Mouse (Mus musculus): ENCODE results near the gene Cttnbp2. TPM values are rescaled to one million over a fixed set of nuclear protein-coding genes. Genes with fewer than 3 reads are reported as not detected.

The Cttnbp2 gene
- 37.9 and 38.0 TPM in 2 replicates for polyA plus RNA-seq (2016; fragmentation: Nextera tagmentation; extraction: Ambion mirVana)

DNA sequence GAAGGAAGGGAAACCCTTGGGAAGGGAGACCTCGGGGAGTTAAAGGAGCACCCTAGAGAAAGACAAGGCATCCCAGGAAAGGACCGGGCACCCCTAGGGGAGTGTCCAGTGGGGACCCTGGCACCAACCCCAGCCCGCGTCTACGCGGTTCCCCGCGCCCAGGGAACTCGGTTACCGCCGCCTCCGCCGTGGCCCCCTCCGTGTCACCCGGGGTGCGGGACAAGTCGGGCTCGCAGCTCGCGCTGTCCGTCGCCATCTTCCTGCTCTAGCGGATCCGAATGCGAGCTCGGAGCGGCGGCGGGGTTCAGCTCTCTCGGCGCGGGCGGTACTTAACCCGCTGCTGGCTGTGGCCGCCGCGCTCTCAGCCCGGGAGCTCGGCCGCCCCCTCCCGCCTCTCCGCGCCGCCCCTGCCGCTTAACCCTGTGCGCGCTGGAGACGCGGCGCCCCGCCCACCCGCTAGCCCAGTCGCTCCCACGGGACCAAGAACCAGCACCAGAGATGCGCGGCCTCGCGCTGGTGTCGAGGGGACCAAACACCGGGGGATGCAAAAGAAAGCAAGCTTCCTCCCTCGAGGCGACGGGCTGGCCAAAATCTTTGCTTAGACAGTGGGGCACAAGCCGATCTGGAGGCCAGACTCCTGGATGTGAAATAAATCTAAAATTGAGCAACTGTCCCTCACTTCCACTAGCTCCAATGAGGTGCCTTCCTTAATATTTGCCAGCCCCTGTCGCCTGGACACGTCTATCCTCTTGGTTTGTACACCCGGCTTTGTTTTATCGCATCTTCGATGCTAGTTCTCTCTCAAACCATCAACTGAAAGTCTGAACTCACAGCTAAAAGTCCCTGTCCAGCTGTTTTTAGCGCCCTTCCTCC, at the start of gene Cttnbp2:
Gene Cttnbp2 (minus strand): TSS at position 364 of the 873 bp plus-strand sequence.
- Histone ChIP-seq H3K36me3 (no peaks in the 10 kb centered on the region), H3K9ac (peak within 1 kb of the TSS; percentile 89), H3K27me3 (replicated peaks) (no peaks in the 10 kb centered on the region), H3K4me3 (peak within 1 kb of the TSS; percentile 80), H3K4me1 (peaks cover 11% of the 10 kb centered on the region), H3K27ac (no peak within 1 kb of the TSS; the same call in 1 of the 2 replicates), H3K4me2 (replicated peaks) (peak within 1 kb of the TSS; percentile 82), H3K9me3 (no peaks in the 10 kb centered on the region)
- peak; percentile 96 for ATAC-seq (ENCODE audit: low FRiP score, low read depth)
- WGBS = under 1% methylated on average over 68 of the region's 70 CpGs

DNA sequence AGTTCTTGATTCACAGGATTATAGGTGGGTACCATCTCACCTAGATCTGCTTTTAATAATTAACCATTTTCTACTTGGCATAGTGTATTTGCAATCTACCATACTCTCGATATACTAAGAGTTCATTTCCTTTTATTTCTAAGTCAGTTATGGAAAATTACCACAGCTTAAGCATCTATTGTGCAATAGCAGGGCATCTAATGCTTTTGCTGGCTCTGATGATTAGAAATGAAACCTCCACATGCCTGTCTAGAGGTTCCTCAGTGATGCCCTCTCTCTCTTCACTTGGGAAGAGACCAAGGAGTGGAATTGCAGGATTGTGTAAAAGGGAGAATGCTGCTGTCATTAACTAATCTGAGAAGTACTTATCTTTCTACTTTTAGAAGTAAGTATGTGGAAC, 44.4 kb upstream of the Cttnbp2 start:
- Histone ChIP-seq H3K4me1 (no peaks in the 10 kb centered on the region), H3K27me3 (replicated peaks) (no peaks in the 10 kb centered on the region), H3K4me2 (replicated peaks) (no peak overlapping the region), H3K27ac (no peak overlapping the region), H3K9me3 (no peaks in the 10 kb centered on the region), H3K4me3 (no peak overlapping the region), H3K9ac (no peak overlapping the region), H3K36me3 (no peaks in the 10 kb centered on the region)
- no peak for ATAC-seq (ENCODE audit: low FRiP score, low read depth)
- 98% methylated on average over 1 of the region's 1 CpGs for WGBS

DNA sequence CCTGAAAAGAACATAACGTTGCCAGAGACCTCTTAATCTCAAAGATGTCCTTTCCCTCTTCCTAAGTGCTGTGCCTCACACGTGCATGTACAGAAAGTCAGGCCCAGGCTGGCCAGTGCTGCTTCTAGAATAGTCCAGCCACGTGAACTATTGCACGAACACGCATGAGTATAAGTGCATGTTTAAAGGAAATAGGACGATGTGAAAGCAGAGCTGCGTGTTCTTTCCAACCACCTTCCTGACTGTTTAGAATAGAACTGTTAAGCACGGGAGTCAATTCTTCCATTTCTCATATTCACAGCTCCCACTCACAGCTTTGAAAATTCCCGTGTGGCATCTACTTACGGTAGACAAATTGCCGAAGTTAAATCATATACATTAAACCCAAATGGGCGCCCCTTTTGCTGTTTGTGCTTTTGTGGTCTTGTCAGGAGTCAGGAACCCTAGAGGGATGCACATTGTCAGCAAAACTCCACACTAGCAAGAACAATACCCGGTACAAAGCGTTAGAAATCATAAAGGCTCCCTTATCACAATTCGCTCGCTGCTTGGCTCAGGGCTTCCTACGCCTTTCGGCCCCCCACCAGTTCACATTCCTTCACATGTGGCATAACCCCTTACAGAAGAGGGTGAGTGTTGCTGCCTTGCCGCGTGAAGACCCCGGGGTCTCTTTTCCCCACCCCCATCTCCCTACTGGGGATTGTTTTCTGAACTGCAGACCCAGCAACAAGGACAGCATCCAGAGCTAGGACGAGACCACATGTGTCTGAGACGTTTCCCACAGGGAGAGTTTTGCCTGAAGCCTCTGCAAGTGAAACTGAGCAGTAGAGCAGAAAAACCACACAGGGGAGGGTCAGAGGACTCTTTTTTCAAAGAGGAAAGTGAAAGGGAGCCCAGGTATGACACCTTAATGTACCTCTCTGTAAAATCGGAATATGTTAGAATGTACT, 33.1 kb upstream of the Cttnbp2 start:
- no peaks in the 10 kb centered on the region for H3K9me3 ChIP-seq
- no peaks in the 10 kb centered on the region for H3K36me3 ChIP-seq
- H3K9ac ChIP-seq = no peak overlapping the region
- H3K4me3 ChIP-seq = no peak overlapping the region
- peak overlapping the region; percentile 35; the same call in 1 of the 2 replicates for H3K4me2 ChIP-seq (replicated peaks)
- H3K4me1 ChIP-seq = no peaks in the 10 kb centered on the region
- H3K27ac ChIP-seq = no peak overlapping the region
- whole genome bisulfite sequencing = 62% methylated on average over 24 of the region's 24 CpGs
- H3K27me3 ChIP-seq (replicated peaks) = no peaks in the 10 kb centered on the region
- ATAC-seq (ENCODE audit: low FRiP score, low read depth) = no peak

DNA sequence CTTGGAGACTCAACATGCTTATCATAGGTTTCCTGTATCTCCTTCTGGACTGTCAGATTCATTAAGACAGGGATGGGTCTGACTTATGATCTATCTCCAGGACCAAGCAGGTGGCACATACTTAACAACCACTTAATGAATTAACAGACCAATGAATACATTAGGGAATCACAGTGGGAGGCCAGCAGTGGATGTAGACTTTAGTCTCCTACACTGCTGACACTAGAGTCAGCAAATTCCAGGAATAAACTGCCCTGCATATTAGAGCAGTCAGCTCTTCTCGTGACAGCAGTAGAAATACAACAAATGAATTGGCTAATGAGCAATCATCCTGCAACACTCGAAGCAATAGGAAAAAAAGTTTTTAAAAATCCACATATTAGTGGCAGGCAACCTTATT, 29.2 kb upstream of the Cttnbp2 start:
- Histone ChIP-seq H3K4me2 (replicated peaks) (no peak overlapping the region), H3K9ac (no peak overlapping the region), H3K4me3 (no peak overlapping the region), H3K36me3 (no peaks in the 10 kb centered on the region), H3K27ac (no peak overlapping the region), H3K9me3 (no peaks in the 10 kb centered on the region), H3K27me3 (replicated peaks) (no peaks in the 10 kb centered on the region), H3K4me1 (peaks cover 7% of the 10 kb centered on the region)
- 71% methylated on average over 2 of the region's 2 CpGs for WGBS
- ATAC-seq (ENCODE audit: low FRiP score, low read depth) = no peak

DNA sequence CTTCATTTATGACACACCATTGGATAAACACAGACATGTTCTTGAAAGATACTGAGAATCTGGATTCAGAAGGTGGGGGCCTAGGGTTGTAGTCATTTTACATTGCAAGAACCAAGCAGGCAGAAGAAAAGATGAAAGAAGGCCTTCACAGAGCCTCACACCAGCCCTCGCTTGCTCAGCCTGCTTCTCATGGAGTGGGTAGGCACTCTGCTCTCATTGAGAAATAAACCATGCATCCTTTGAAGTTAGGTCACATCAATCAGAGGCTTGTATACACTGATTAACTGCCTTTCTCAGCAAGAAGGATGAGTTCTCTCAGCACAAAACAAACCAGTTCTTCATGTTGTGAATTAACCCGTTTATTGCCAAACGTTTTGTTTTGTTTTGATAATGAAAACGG, 25.8 kb upstream of the Cttnbp2 start:
- Histone ChIP-seq H3K4me1 (peaks cover 7% of the 10 kb centered on the region), H3K27ac (no peak overlapping the region), H3K9me3 (no peaks in the 10 kb centered on the region), H3K27me3 (replicated peaks) (no peaks in the 10 kb centered on the region), H3K4me2 (replicated peaks) (no peak overlapping the region), H3K4me3 (no peak overlapping the region), H3K9ac (no peak overlapping the region), H3K36me3 (no peaks in the 10 kb centered on the region)
- 13% methylated on average over 4 of the region's 4 CpGs for WGBS
- peak; percentile 72; the same call in 1 of the 2 replicates for ATAC-seq (ENCODE audit: low FRiP score, low read depth)

DNA sequence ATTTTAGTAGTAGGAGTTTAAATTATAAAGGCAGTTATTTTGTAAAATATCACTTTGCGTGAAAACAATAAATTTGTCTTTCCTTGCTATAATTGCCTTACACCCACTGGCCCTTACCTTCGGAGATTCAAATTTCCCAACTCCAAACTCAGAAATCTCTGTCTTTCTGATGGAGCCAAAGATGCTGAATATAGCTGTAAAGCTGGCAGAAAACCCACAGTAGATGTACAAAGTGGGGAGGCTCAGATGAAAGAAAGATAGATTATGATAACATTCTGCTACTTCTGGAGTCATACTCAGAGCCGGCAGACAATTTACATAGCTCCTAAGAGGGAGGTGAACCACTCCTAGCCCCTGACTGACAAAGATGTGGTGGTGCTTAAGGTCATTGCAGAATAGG, 15.8 kb upstream of the Cttnbp2 start:
- Histone ChIP-seq H3K27me3 (replicated peaks) (no peaks in the 10 kb centered on the region), H3K4me2 (replicated peaks) (no peak overlapping the region), H3K36me3 (no peaks in the 10 kb centered on the region), H3K27ac (no peak overlapping the region), H3K9ac (no peak overlapping the region), H3K4me1 (no peaks in the 10 kb centered on the region), H3K9me3 (no peaks in the 10 kb centered on the region), H3K4me3 (no peak overlapping the region)
- no peak for ATAC-seq (ENCODE audit: low FRiP score, low read depth)
- WGBS = 92% methylated on average over 3 of the region's 3 CpGs

DNA sequence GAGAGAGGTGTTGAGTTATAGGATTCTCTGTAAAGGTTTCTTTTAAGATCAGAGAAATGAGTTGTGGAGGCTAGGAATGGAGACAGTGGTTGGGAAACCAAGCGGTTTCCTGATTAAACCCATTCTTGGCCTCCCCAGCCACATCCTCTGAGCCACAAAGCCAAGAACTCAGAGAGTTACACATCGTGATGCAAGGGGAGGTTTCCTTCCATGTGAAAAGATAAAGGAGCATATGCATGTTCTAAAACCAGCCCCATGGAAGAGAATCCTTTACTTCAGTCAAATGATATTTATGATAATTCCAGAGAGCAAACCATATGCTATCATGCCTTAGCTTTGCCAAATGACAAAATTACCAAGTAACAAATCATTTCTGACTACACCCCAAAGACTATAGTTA, 3.0 kb upstream of the Cttnbp2 start:
- no peak for ATAC-seq (ENCODE audit: low FRiP score, low read depth)
- H3K36me3 ChIP-seq = no peaks in the 10 kb centered on the region
- no peak overlapping the region for H3K27ac ChIP-seq
- no peak overlapping the region for H3K4me3 ChIP-seq
- H3K9me3 ChIP-seq = no peaks in the 10 kb centered on the region
- no peak overlapping the region for H3K9ac ChIP-seq
- H3K4me2 ChIP-seq (replicated peaks) = no peak overlapping the region
- H3K27me3 ChIP-seq (replicated peaks) = no peaks in the 10 kb centered on the region
- H3K4me1 ChIP-seq = peaks cover 11% of the 10 kb centered on the region
- WGBS = 84% methylated on average over 2 of the region's 2 CpGs

DNA sequence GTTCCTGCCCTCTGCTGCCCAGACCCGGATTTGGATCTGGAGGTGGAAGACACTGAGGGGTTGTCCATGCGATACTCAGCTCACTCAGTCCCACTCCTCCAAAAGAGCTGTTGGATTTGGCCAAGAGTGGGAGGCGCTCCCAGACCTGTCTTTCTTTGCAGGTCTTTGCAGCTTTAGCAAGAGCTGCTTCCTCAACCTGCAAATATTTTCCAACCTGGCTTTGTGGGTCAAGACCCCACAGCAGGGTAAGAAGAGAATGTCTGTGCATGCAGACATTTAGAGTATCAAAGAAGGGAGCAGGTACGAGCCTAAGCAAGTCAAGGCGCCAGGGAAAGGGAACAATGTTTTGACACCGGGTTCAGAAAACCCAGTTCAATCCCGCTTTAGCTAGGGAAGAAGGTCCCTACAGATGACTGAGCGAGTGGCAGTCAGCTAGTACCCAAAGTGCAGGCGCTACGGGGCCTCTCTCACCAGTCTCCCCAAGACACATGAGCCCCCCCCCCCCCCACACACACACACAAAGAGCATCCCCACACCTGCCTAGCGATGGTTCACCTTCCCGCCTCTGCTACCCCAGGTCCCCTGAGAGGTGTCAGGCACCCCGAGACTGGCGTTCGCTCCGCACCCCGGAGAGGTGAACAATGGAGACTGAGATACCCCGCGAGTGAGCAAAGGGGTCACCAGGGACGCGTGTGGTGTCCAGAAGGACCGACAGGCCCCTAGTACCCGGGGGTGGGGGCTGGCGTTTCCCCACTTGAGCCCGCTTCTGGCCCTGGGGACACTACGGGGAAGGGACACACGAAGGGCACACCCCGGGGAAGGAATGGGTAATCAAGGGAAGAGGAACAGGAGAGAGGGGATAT, 801 bp downstream of the Cttnbp2 start:
- ATAC-seq (ENCODE audit: low FRiP score, low read depth) = peak; percentile 72
- Histone ChIP-seq H3K36me3 (no peaks in the 10 kb centered on the region), H3K4me1 (peaks cover 11% of the 10 kb centered on the region), H3K9ac (peak overlapping the region; percentile 89), H3K4me3 (peak overlapping the region; percentile 80), H3K4me2 (replicated peaks) (peak overlapping the region; percentile 82), H3K27ac (no peak overlapping the region), H3K27me3 (replicated peaks) (no peaks in the 10 kb centered on the region), H3K9me3 (no peaks in the 10 kb centered on the region)
- 1% methylated on average over 28 of the region's 28 CpGs for WGBS

DNA sequence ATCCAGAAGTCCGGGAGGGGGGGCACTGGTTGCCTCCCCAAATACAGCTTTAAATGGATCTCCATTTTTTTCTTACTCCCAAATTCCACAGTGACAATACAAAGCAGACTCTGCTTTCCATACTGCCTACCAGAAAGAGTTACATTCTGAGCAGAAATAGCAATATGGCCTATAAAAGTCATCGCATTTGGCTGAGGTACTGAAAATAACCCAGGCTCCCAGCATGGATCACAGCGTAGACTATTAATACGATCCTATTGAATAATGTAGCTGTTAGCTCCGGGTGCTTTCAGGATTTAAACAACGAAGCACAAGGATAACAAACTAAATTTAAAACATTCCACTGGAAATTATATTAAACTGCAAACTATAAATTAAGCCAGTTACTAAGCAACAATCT, 2.8 kb downstream of the Cttnbp2 start:
- H3K27ac ChIP-seq = no peak overlapping the region
- ATAC-seq (ENCODE audit: low FRiP score, low read depth) = no peak
- no peak overlapping the region for H3K9ac ChIP-seq
- H3K4me3 ChIP-seq = no peak overlapping the region
- WGBS = 73% methylated on average over 6 of the region's 6 CpGs
- 0 out of 2 replicates have a peak overlapping the region, but pooled peaks have one; percentile 5 for H3K4me2 ChIP-seq (replicated peaks)
- no peaks in the 10 kb centered on the region for H3K9me3 ChIP-seq
- no peaks in the 10 kb centered on the region for H3K36me3 ChIP-seq
- peaks cover 11% of the 10 kb centered on the region for H3K4me1 ChIP-seq
- H3K27me3 ChIP-seq (replicated peaks) = no peaks in the 10 kb centered on the region

DNA sequence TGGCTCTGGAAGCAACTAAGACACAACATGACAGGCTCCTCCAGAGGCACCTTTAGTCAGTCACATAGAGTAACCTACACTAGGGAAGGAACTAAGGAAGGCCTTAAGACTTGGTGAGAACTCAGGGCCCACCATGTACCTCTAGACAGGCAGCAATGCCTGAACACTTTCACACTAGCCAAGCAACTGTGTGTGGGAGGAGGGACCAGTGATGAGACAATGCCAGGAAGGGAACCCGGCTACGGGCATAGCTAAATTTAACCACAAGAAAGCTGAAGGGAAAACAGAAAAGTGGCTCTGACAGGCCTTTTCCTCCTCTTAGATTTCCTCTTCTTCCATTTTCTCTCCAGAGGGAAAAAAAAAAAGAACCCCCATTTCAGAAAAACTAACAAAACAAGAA, 6.6 kb downstream of the Cttnbp2 start:
- Histone ChIP-seq H3K9ac (no peak overlapping the region), H3K4me2 (replicated peaks) (no peak overlapping the region), H3K9me3 (no peaks in the 10 kb centered on the region), H3K27me3 (replicated peaks) (no peaks in the 10 kb centered on the region), H3K36me3 (no peaks in the 10 kb centered on the region), H3K4me3 (no peak overlapping the region), H3K27ac (no peak overlapping the region), H3K4me1 (0 out of 2 replicates have a peak, but pooled peaks cover 3% of the 10 kb centered on the region)
- no peak for ATAC-seq (ENCODE audit: low FRiP score, low read depth)
- WGBS = 81% methylated on average over 2 of the region's 2 CpGs

DNA sequence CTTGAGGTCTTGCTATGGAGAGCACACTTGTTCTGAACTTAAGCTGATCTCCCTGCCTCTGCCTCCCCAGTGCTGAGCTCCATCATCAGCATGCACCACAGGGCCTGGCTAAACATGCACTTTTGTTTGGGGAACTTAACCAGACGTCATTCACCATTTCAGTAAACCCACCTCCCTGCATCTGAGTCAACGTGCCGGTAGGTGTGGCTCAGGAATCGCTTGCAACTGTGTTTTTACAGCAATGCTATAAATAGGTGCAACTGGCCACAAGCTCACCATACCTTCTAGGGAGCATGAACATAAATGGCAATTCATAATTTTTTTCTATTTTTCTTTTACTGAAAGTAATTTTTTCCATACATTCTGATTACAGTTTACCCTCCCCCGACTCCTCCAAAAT, 14.8 kb downstream of the Cttnbp2 start:
- no peak for ATAC-seq (ENCODE audit: low FRiP score, low read depth)
- H3K4me3 ChIP-seq = no peak overlapping the region
- H3K27me3 ChIP-seq (replicated peaks) = no peaks in the 10 kb centered on the region
- H3K27ac ChIP-seq = no peak overlapping the region
- no peaks in the 10 kb centered on the region for H3K9me3 ChIP-seq
- H3K4me1 ChIP-seq = no peaks in the 10 kb centered on the region
- H3K36me3 ChIP-seq = peaks cover 7% of the 10 kb centered on the region; the same call in 1 of the 2 replicates
- WGBS = 68% methylated on average over 5 of the region's 5 CpGs
- H3K4me2 ChIP-seq (replicated peaks) = no peak overlapping the region
- no peak overlapping the region for H3K9ac ChIP-seq

All from neural tube, embryonic 12.5 days (tissue).